Mouse (Mus musculus) neural tube, embryonic 14.5 days (tissue): ENCODE data around the gene Ldhb. TPM values are rescaled to one million over a fixed set of nuclear protein-coding genes. Genes with fewer than 3 reads are reported as not detected.

Experiments
- ATAC-seq: fragments of 200-750 bp; cut with Nextera tagmentation; 2 replicates; pipeline ENCODE4 v1.8.0; 2017; ENCODE audit warnings: low read depth, mild to moderate bottlenecking, moderate TSS enrichment, moderate library complexity
- H3K27ac ChIP-seq: fragments of 300-500 bp; sonication (generic); 2 replicates; pipeline ENCODE4 v1.5.1; 2014; ENCODE audit warnings: low read depth, mild to moderate bottlenecking, control low read depth, low read length, moderate library complexity, mixed read lengths
- H3K27me3 ChIP-seq: fragments of 300-500 bp; sonication (generic); 2 replicates; pipeline ENCODE4 v1.6.1; 2014; ENCODE audit warnings: low read length; ENCODE audit not compliant: control insufficient read depth, insufficient read depth
- H3K36me3 ChIP-seq: fragments of 300-500 bp; sonication (generic); 2 replicates; pipeline ENCODE4 v1.6.1; 2014; ENCODE audit warnings: low read length, mixed read lengths; ENCODE audit not compliant: control insufficient read depth, insufficient read depth
- H3K4me1 ChIP-seq: fragments of 300-500 bp; sonication (generic); 2 replicates; pipeline ENCODE4 v1.6.1; 2014; ENCODE audit warnings: low read length; ENCODE audit not compliant: control insufficient read depth, insufficient read depth
- H3K4me2 ChIP-seq: fragments of 300-500 bp; sonication (generic); 2 replicates; pipeline ENCODE4 v1.6.1; 2014; ENCODE audit warnings: mild to moderate bottlenecking, low read depth, low read length, control low read depth
- H3K4me3 ChIP-seq: fragments of 300-500 bp; sonication (generic); 2 replicates; pipeline ENCODE4 v1.5.1; 2014; ENCODE audit warnings: low read depth, low read length, control low read depth, mixed read lengths
- H3K9ac ChIP-seq: fragments of 300-500 bp; sonication (generic); replicated peaks from 2 replicates; pipeline ENCODE4 v1.6.1; 2014; ENCODE audit warnings: low read depth, mild to moderate bottlenecking, control low read depth, low read length, mixed read lengths
- H3K9me3 ChIP-seq: fragments of 300-500 bp; sonication (generic); 2 replicates; pipeline ENCODE4 v1.6.1; 2016; ENCODE audit warnings: low read length; ENCODE audit not compliant: control insufficient read depth
- WGBS: fragments of 180-500 bp; shearing (Covaris S2); extraction: QIAGEN DNeasy Blood & Tissue Kit; methylation state at CpG from one replicate; pipeline ENCODE4 v1.1.7; 2014; 5-methylcytosine and 5-hydroxymethylcytosine counted together
- polyA plus RNA-seq: library from polyadenylated mRNA; unstranded; fragments of >200 nt; fragmentation: Nextera tagmentation; extraction: Ambion mirVana; gene quantifications from 2 replicates; pipeline ENCODE4 v1.2.1, GENCODE M21; 2014

The Ldhb gene
- 568 and 607 TPM in 2 replicates for polyA plus RNA-seq

- Histone ChIP-seq H3K4me2 (peak within 1 kb of the TSS; percentile 70), H3K27ac (peak within 1 kb of the TSS; percentile 65), H3K4me1 (peaks cover 10% of the 10 kb centered on the region; the same call in 1 of the 2 replicates), H3K27me3 (no peaks in the 10 kb centered on the region), H3K9me3 (no peaks in the 10 kb centered on the region), H3K4me3 (peak within 1 kb of the TSS; percentile 52), H3K36me3 (no peaks in the 10 kb centered on the region), H3K9ac (peak within 1 kb of the TSS; percentile 73)
- WGBS = under 1% methylated on average over 16 of the region's 19 CpGs
- peak; percentile 96 for ATAC-seq
Observed at GRCm38 (mm10) chr6:142507785-142508162, at the start of gene Ldhb. Gene Ldhb, minus strand, starts transcription at chr6:142507957.

DNA sequence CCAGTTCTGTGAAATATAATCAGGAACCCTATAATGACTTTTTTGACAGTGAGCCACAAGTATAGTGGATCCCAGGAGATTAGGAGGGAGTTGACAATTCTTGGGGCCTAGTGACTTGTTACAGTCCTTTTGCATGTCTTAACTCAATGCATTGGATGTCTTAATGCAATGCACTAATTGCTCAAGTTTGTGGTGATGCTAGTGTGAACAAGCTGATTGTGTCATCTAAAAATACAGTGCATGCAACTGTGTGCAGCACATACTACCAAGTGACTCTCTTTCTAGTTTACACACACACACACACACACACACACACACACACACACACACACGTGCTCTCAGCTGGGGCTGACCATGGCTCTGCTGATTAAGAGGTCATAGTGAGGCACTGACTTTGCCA lies 48.2 kb upstream of the Ldhb start:
- Histone ChIP-seq H3K36me3 (no peaks in the 10 kb centered on the region), H3K9ac (no peak overlapping the region), H3K27ac (no peak overlapping the region), H3K27me3 (no peaks in the 10 kb centered on the region), H3K4me1 (no peaks in the 10 kb centered on the region), H3K4me2 (no peak overlapping the region), H3K9me3 (no peaks in the 10 kb centered on the region), H3K4me3 (no peak overlapping the region)
- ATAC-seq = no peak
- WGBS = 80% methylated on average over 1 of the region's 1 CpGs

DNA sequence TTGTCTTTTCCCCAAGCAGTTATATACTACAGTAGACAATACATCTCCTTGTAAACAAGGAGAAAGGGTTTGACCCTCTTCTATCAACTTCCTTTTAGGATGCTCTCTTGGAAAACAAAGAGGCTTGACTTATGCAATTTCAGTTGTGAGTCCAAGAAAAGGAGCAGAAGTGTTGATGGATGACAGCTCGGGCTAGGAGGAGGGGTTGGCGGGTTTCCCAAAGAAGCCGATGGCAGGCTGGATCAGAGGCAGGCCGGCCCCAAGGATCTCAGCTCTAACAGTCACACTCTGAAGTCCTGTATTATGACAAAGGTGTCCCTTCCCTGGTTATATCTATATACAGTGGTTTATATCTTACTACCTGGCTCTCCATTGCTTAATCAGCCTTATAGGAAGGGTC lies 43.7 kb upstream of the Ldhb start:
- WGBS = 78% methylated on average over 4 of the region's 4 CpGs

GRCm38 (mm10) chr6:142550871-142551270 lies 43.1 kb upstream of the Ldhb start:
- WGBS = 58% methylated on average over 4 of the region's 4 CpGs
- no peak overlapping the region for H3K4me3 ChIP-seq
- H3K9me3 ChIP-seq = no peaks in the 10 kb centered on the region
- no peak for ATAC-seq
- no peak overlapping the region for H3K9ac ChIP-seq
- no peaks in the 10 kb centered on the region for H3K27me3 ChIP-seq
- H3K4me1 ChIP-seq = no peaks in the 10 kb centered on the region
- H3K27ac ChIP-seq = no peak overlapping the region
- no peak overlapping the region for H3K4me2 ChIP-seq
- no peaks in the 10 kb centered on the region for H3K36me3 ChIP-seq

More for the DNA sequence above, 43.7 kb upstream of the Ldhb start:
- Histone ChIP-seq H3K9ac (no peak overlapping the region), H3K27me3 (no peaks in the 10 kb centered on the region), H3K9me3 (no peaks in the 10 kb centered on the region), H3K4me2 (no peak overlapping the region), H3K36me3 (no peaks in the 10 kb centered on the region), H3K4me1 (no peaks in the 10 kb centered on the region), H3K4me3 (no peak overlapping the region), H3K27ac (no peak overlapping the region)
- no peak for ATAC-seq

DNA sequence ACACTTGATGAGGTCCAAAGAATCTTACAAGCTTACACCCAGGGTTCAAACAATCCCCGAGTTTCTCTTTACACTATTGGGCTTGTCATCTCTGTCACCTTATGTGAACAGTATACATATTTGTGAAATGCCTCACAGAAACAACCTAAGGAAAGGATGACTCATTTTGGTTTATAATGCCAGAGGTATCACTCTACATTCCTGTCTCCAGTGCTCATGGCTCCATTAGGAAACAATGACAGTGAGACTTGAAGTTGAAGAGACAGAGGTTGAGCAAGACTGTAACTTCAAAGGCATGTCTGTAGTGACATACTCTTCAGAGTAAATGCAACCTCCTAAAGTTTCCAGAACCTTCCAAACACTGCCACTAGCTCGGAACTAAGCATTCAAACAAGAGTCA lies 40.6 kb upstream of the Ldhb start:
- H3K4me2 ChIP-seq = no peak overlapping the region
- H3K4me1 ChIP-seq = no peaks in the 10 kb centered on the region
- no peaks in the 10 kb centered on the region for H3K27me3 ChIP-seq
- 83% methylated on average over 2 of the region's 2 CpGs for WGBS
- no peak overlapping the region for H3K27ac ChIP-seq
- H3K9ac ChIP-seq = no peak overlapping the region
- H3K4me3 ChIP-seq = no peak overlapping the region
- H3K9me3 ChIP-seq = no peaks in the 10 kb centered on the region
- H3K36me3 ChIP-seq = no peaks in the 10 kb centered on the region
- ATAC-seq = no peak

DNA sequence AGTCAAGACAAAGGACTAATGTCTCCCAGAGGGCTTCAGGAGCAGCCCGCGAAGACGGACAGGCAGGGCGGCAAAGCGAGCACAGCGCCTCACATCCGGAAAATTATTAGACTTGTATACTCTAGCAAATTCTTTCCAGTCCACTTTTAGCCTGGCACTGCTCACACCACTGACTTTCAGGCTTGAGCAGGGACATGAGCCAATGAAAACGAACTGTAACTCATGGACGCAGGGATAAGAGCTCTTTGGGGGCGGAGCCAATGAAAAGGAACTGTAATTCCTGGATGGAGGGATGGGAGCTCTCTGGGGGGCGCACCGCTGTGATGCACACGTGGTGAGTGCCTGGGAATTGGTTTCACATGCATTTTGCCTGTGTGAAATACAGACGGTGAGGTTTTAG lies 37.4 kb upstream of the Ldhb start:
- H3K9ac ChIP-seq = no peak overlapping the region
- WGBS = 49% methylated on average over 14 of the region's 14 CpGs
- H3K4me3 ChIP-seq = no peak overlapping the region
- no peak overlapping the region for H3K27ac ChIP-seq
- no peaks in the 10 kb centered on the region for H3K27me3 ChIP-seq
- no peaks in the 10 kb centered on the region for H3K9me3 ChIP-seq
- H3K4me1 ChIP-seq = no peaks in the 10 kb centered on the region
- no peaks in the 10 kb centered on the region for H3K36me3 ChIP-seq
- ATAC-seq = no peak
- no peak overlapping the region; the same call in 1 of the 2 replicates for H3K4me2 ChIP-seq

GRCm38 (mm10) chr6:142543648-142544047 lies 35.9 kb upstream of the Ldhb start:
- H3K36me3 ChIP-seq = no peaks in the 10 kb centered on the region
- no peak for ATAC-seq
- H3K27ac ChIP-seq = no peak overlapping the region
- 77% methylated on average over 4 of the region's 4 CpGs for WGBS
- no peak overlapping the region for H3K4me2 ChIP-seq
- H3K27me3 ChIP-seq = no peaks in the 10 kb centered on the region
- H3K4me1 ChIP-seq = no peaks in the 10 kb centered on the region
- no peaks in the 10 kb centered on the region for H3K9me3 ChIP-seq
- H3K4me3 ChIP-seq = no peak overlapping the region
- no peak overlapping the region for H3K9ac ChIP-seq

GRCm38 (mm10) chr6:142542800-142543175 lies 35.0 kb upstream of the Ldhb start:
- Histone ChIP-seq H3K27ac (no peak overlapping the region), H3K4me3 (no peak overlapping the region), H3K9ac (no peak overlapping the region), H3K9me3 (no peaks in the 10 kb centered on the region), H3K4me1 (no peaks in the 10 kb centered on the region), H3K4me2 (no peak overlapping the region), H3K36me3 (no peaks in the 10 kb centered on the region), H3K27me3 (no peaks in the 10 kb centered on the region)
- WGBS = 88% methylated on average over 6 of the region's 6 CpGs
- no peak for ATAC-seq

DNA sequence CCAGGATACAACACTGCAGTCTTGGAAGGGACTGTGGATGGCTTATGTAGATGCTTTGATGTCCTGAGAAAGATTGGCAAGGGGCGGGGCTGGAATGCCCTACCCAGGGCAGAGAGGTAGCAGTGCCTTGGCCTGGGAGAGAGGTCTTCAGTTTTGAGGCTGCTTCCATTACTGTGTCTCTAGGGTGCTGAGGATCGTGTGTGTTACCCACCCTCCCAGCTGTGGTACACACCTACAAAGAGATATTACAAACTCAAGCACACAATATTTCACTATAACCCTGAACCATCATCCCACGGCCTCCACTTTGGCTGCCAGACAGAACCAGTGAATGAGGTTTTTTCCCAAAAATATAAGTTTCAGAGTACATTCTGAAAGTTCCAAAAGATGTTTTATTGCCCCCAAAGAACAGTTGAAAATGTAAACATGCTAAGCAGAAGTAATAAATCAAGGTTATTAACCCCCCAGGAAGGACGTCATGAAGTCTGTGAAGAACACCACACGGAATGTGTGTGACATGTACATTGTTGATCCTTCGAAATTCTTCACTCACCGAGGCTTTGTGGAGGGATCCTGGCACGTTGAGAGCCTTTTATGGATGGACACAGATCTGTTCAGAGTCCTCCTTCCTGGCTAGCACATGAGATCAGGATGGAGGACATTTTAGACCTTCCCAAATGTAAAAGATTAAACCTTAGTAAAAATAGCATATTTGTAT lies 34.5 kb upstream of the Ldhb start:
- Histone ChIP-seq H3K4me1 (no peaks in the 10 kb centered on the region), H3K4me2 (no peak overlapping the region), H3K27ac (no peak overlapping the region), H3K9me3 (no peaks in the 10 kb centered on the region), H3K9ac (no peak overlapping the region), H3K36me3 (no peaks in the 10 kb centered on the region), H3K4me3 (no peak overlapping the region), H3K27me3 (no peaks in the 10 kb centered on the region)
- WGBS = 76% methylated on average over 8 of the region's 8 CpGs
- ATAC-seq = no peak
